Mouse (Mus musculus): ENCODE data around the gene Otud7b. TPM values are rescaled to one million over a fixed set of nuclear protein-coding genes. Genes with fewer than 3 reads are reported as not detected.
"Not testable (repeated sequence)": the region's sequence is repeated elsewhere in the genome, so short reads cannot be mapped to it uniquely, and the experiment has no call there.

Otud7b gene
- total and polyA plus RNA-seq, 2 experiments from 2014 or later: 9.0 to 10.1 TPM

DNA sequence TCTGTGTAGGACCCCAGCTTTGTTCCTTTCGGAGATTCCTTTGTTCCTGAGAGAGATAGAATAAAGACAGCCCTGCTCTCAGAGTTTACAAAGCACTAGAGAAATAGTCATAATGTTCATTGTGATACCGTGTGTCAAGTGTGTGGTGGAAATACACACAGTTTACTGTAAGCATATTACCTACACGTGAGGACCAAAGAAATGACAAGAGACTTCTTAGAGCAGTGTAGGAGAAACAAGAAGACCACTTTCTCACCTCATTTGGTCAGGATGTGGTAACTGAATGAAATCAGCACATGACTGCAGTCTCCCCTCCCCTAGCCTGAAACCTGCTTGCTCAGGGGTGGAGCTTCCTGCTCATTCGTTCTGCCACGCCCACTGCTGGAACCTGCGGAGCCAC, 93.9 kb downstream of the Otud7b start:
- Histone ChIP-seq H3K4me2 (ENCODE audit: low read depth, low read length) (peak overlapping the region; percentile 66), H3K4me3 (ENCODE audit: low read length) (peak overlapping the region; percentile 55)
- peak; percentile 50; the same call in 1 of the 2 replicates for ATAC-seq

GRCm38 (mm10) chr3:96198601-96199251, 94.4 kb downstream of the Otud7b start:
- WGBS: 41% methylated on average over 6 of the region's 8 CpGs
- H3K9ac ChIP-seq (replicated peaks; ENCODE audit: low read length); DNase-seq (ENCODE audit: low spot score); H3K27ac ChIP-seq; ATAC-seq; H3K4me1 ChIP-seq (ENCODE audit: insufficient read depth, low read length); H3K4me3 ChIP-seq (ENCODE audit: low read length); H3K36me3 ChIP-seq (ENCODE audit: insufficient read depth, low read length); H3K27me3 ChIP-seq (ENCODE audit: insufficient read depth, low read length); H3K4me2 ChIP-seq (ENCODE audit: low read depth, low read length); H3K9me3 ChIP-seq (ENCODE audit: low read length): not testable (repeated sequence)

More for the DNA sequence above, 93.9 kb downstream of the Otud7b start:
- Histone ChIP-seq H3K4me1 (ENCODE audit: insufficient read depth, low read length) (0 out of 2 replicates have a peak, but pooled peaks cover 8% of the 10 kb centered on the region), H3K36me3 (ENCODE audit: insufficient read depth, low read length) (peaks cover 8% of the 10 kb centered on the region; the same call in 1 of the 2 replicates), H3K27ac (peak overlapping the region; percentile 22; the same call in 1 of the 2 replicates), H3K9me3 (ENCODE audit: low read length) (no peaks in the 10 kb centered on the region), H3K27me3 (ENCODE audit: insufficient read depth, low read length) (no peaks in the 10 kb centered on the region), H3K9ac (replicated peaks; ENCODE audit: low read length) (peak overlapping the region; percentile 73; the same call in 1 of the 2 replicates)
- peak; percentile 29 for DNase-seq (ENCODE audit: low spot score)
- 14% methylated on average over 6 of the region's 6 CpGs for WGBS
- no peak for TF ChIP-seq CTCF (IDR thresholded peaks at IDR 0.05; ENCODE audit: low read depth)

- 66% methylated on average over 2 of the region's 2 CpGs for WGBS
- no peaks in the 10 kb centered on the region for H3K9me3 ChIP-seq (ENCODE audit: low read length)
- ATAC-seq (no peak), DNase-seq (ENCODE audit: low spot score) (no peak)
- no peak overlapping the region for H3K4me3 ChIP-seq (ENCODE audit: low read length)
- H3K4me1 ChIP-seq (ENCODE audit: insufficient read depth, low read length): 0 out of 2 replicates have a peak, but pooled peaks cover 8% of the 10 kb centered on the region
- no peak overlapping the region for H3K4me2 ChIP-seq (ENCODE audit: low read depth, low read length)
- H3K27ac ChIP-seq: no peak overlapping the region
- H3K9ac ChIP-seq (replicated peaks; ENCODE audit: low read length): no peak overlapping the region
- H3K27me3 ChIP-seq (ENCODE audit: insufficient read depth, low read length): no peaks in the 10 kb centered on the region
- no peaks in the 10 kb centered on the region; the same call in 1 of the 2 replicates for H3K36me3 ChIP-seq (ENCODE audit: insufficient read depth, low read length)
- TF ChIP-seq CTCF (IDR thresholded peaks at IDR 0.05; ENCODE audit: low read depth): no peak
These were observed 95.4 kb downstream of the Otud7b start for GRCm38 (mm10) chr3:96199731-96200130.

DNA sequence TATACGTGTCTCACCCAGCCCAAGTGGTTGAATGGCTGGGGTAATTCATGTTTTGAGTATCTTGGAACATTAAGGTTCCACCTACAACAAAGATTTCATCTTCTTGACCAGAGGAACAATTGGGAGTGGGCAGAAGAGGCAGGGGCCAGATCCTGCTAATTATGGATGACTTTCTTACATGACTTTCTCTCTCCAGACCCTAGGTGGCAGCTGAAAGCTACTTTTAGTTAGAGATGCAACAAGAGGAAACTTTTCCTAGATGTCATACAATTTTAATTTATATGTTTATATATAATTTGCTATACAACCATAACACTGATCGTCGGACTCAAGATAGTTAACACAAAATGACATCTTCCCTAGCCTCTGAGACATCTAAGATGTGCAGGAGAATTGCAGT, 103.5 kb downstream of the Otud7b start:
- no peaks in the 10 kb centered on the region for H3K4me1 ChIP-seq (ENCODE audit: insufficient read depth, low read length)
- peak; percentile 32 for DNase-seq (ENCODE audit: low spot score)
- TF ChIP-seq CTCF (IDR thresholded peaks at IDR 0.05; ENCODE audit: low read depth): peak; percentile 46
- ATAC-seq: no peak
- H3K4me2 ChIP-seq (ENCODE audit: low read depth, low read length): no peak overlapping the region
- H3K27ac ChIP-seq: no peak overlapping the region
- H3K27me3 ChIP-seq (ENCODE audit: insufficient read depth, low read length): no peaks in the 10 kb centered on the region
- 80% methylated on average over 3 of the region's 3 CpGs for WGBS
- no peak overlapping the region for H3K9ac ChIP-seq (replicated peaks; ENCODE audit: low read length)
- no peaks in the 10 kb centered on the region for H3K9me3 ChIP-seq (ENCODE audit: low read length)
- H3K36me3 ChIP-seq (ENCODE audit: insufficient read depth, low read length): no peaks in the 10 kb centered on the region
- no peak overlapping the region for H3K4me3 ChIP-seq (ENCODE audit: low read length)

DNA sequence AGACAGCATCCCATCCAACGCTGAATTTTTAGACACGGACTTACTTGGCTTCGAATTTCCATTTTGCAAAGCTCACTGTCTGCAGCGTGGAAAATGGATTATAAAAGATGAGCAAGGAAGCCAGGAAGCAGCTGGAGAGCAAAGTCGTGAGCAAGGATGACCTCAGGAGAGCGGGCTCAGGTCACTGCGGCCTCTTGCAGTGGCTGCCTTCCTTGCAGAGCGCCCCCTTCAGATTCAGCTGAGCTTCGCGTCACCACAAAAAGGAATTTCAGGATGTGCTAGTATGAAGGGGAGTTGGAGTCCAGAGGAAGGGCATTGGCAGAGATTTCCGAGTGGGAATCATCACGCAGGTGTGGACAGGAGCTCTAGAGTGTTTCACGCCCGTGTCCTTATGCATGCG, 104.9 kb downstream of the Otud7b start:
- Histone ChIP-seq H3K4me3 (ENCODE audit: low read length) (no peak overlapping the region), H3K9me3 (ENCODE audit: low read length) (no peaks in the 10 kb centered on the region), H3K4me2 (ENCODE audit: low read depth, low read length) (no peak overlapping the region), H3K36me3 (ENCODE audit: insufficient read depth, low read length) (no peaks in the 10 kb centered on the region), H3K9ac (replicated peaks; ENCODE audit: low read length) (no peak overlapping the region), H3K27ac (no peak overlapping the region), H3K27me3 (ENCODE audit: insufficient read depth, low read length) (no peaks in the 10 kb centered on the region), H3K4me1 (ENCODE audit: insufficient read depth, low read length) (no peaks in the 10 kb centered on the region)
- peak; percentile 52 for TF ChIP-seq CTCF (IDR thresholded peaks at IDR 0.05; ENCODE audit: low read depth)
- ATAC-seq (no peak), DNase-seq (ENCODE audit: low spot score) (peak; percentile 25)
- 22% methylated on average over 15 of the region's 15 CpGs for WGBS

Other genes starting within 250 kb of the Otud7b start
- gene Prpf3, start 248.6 kb upstream of the Otud7b start, total RNA-seq (2014; rRNA removed): 2.6 and 7.7 TPM in 2 replicates
- 22.6 and 23.0 TPM in 2 replicates for gene Prpf3, start 248.6 kb upstream of the Otud7b start, polyA plus RNA-seq (2015; fragmentation: Nextera tagmentation; extraction: Ambion mirVana)
- 128 and 145 TPM in 2 replicates for gene Mrps21, start 233.0 kb upstream of the Otud7b start, total RNA-seq (2014; rRNA removed)
- 271 and 273 TPM in 2 replicates for gene Mrps21, start 233.0 kb upstream of the Otud7b start, polyA plus RNA-seq (2015; fragmentation: Nextera tagmentation; extraction: Ambion mirVana)
- gene Ciart, start 222.3 kb upstream of the Otud7b start, total RNA-seq (2014; rRNA removed): 2.5 and 4.3 TPM in 2 replicates
- gene Ciart, start 222.3 kb upstream of the Otud7b start, polyA plus RNA-seq (2015; fragmentation: Nextera tagmentation; extraction: Ambion mirVana): 7.5 and 11.4 TPM in 2 replicates
- gene BC028528, start 212.5 kb upstream of the Otud7b start, total RNA-seq (2014; rRNA removed): 2.6 and 5.5 TPM in 2 replicates
- gene BC028528, start 212.5 kb upstream of the Otud7b start, polyA plus RNA-seq (2015; fragmentation: Nextera tagmentation; extraction: Ambion mirVana): 21.3 and 23.3 TPM in 2 replicates
- gene Aph1a, start 210.6 kb upstream of the Otud7b start, total RNA-seq (2014; rRNA removed): 75.9 and 99.4 TPM in 2 replicates
- gene Aph1a, start 210.6 kb upstream of the Otud7b start, polyA plus RNA-seq (2015; fragmentation: Nextera tagmentation; extraction: Ambion mirVana): 41.1 and 42.2 TPM in 2 replicates
- gene Car14, start 199.8 kb upstream of the Otud7b start, total RNA-seq (2014; rRNA removed): 7.5 and 9.4 TPM in 2 replicates
- 16.7 and 17.8 TPM in 2 replicates for gene Car14, start 199.8 kb upstream of the Otud7b start, polyA plus RNA-seq (2015; fragmentation: Nextera tagmentation; extraction: Ambion mirVana)
- gene Anp32e, start 175.3 kb upstream of the Otud7b start, total RNA-seq (2014; rRNA removed): 26.2 and 27.5 TPM in 2 replicates
- 127 and 128 TPM in 2 replicates for gene Anp32e, start 175.3 kb upstream of the Otud7b start, polyA plus RNA-seq (2015; fragmentation: Nextera tagmentation; extraction: Ambion mirVana)
- gene Plekho1, start 108.5 kb upstream of the Otud7b start, total RNA-seq (2014; rRNA removed): 45.5 and 57.8 TPM in 2 replicates
- 37.9 and 39.0 TPM in 2 replicates for gene Plekho1, start 108.5 kb upstream of the Otud7b start, polyA plus RNA-seq (2015; fragmentation: Nextera tagmentation; extraction: Ambion mirVana)
- gene Vps45, start 46.1 kb upstream of the Otud7b start, total RNA-seq (2014; rRNA removed): 22.1 and 24.9 TPM in 2 replicates
- 59.3 and 61.8 TPM in 2 replicates for gene Vps45, start 46.1 kb upstream of the Otud7b start, polyA plus RNA-seq (2015; fragmentation: Nextera tagmentation; extraction: Ambion mirVana)
- 11.0 and 11.7 TPM in 2 replicates for gene Mtmr11, start 57.5 kb downstream of the Otud7b start, total RNA-seq (2014; rRNA removed)
- gene Mtmr11, start 57.5 kb downstream of the Otud7b start, polyA plus RNA-seq (2015; fragmentation: Nextera tagmentation; extraction: Ambion mirVana): 11.4 and 14.0 TPM in 2 replicates
- gene Sf3b4, start 67.8 kb downstream of the Otud7b start, total RNA-seq (2014; rRNA removed): 67.7 and 94.8 TPM in 2 replicates
- 134 and 144 TPM in 2 replicates for gene Sf3b4, start 67.8 kb downstream of the Otud7b start, polyA plus RNA-seq (2015; fragmentation: Nextera tagmentation; extraction: Ambion mirVana)
- gene Sv2a, start 76.6 kb downstream of the Otud7b start, total RNA-seq (2014; rRNA removed): 133 and 136 TPM in 2 replicates
- 138 and 151 TPM in 2 replicates for gene Sv2a, start 76.6 kb downstream of the Otud7b start, polyA plus RNA-seq (2015; fragmentation: Nextera tagmentation; extraction: Ambion mirVana)
- 40.4 and 42.9 TPM in 2 replicates for gene Bola1, start 115.2 kb downstream of the Otud7b start, total RNA-seq (2014; rRNA removed)
- gene Bola1, start 115.2 kb downstream of the Otud7b start, polyA plus RNA-seq (2015; fragmentation: Nextera tagmentation; extraction: Ambion mirVana): 62.1 and 63.0 TPM in 2 replicates
- gene Hist2h2ab, start 115.3 kb downstream of the Otud7b start, total RNA-seq (2014; rRNA removed): 74.8 and 161 TPM in 2 replicates
- not detected in 2 replicates for gene Hist2h2ab, start 115.3 kb downstream of the Otud7b start, polyA plus RNA-seq (2015; fragmentation: Nextera tagmentation; extraction: Ambion mirVana)
- 718 and 726 TPM in 2 replicates for gene Hist2h2ac, start 116.4 kb downstream of the Otud7b start, total RNA-seq (2014; rRNA removed)
- 3.6 and 3.9 TPM in 2 replicates for gene Hist2h2ac, start 116.4 kb downstream of the Otud7b start, polyA plus RNA-seq (2015; fragmentation: Nextera tagmentation; extraction: Ambion mirVana)
- gene Hist2h2be, start 116.6 kb downstream of the Otud7b start, total RNA-seq (2014; rRNA removed): 10.1 and 15.4 TPM in 2 replicates
- gene Hist2h2be, start 116.6 kb downstream of the Otud7b start, polyA plus RNA-seq (2015; fragmentation: Nextera tagmentation; extraction: Ambion mirVana): 4.0 and 4.1 TPM in 2 replicates
- gene Hist2h3c2, start 134.6 kb downstream of the Otud7b start, total RNA-seq (2014; rRNA removed): 441 and 602 TPM in 2 replicates
- gene Hist2h3c2, start 134.6 kb downstream of the Otud7b start, polyA plus RNA-seq (2015; fragmentation: Nextera tagmentation; extraction: Ambion mirVana): 1.6 and 2.3 TPM in 2 replicates
- gene Hist2h2aa2, start 135.7 kb downstream of the Otud7b start, total RNA-seq (2014; rRNA removed): 1,755 and 2,054 TPM in 2 replicates
- gene Hist2h2aa2, start 135.7 kb downstream of the Otud7b start, polyA plus RNA-seq (2015; fragmentation: Nextera tagmentation; extraction: Ambion mirVana): 52.1 and 62.1 TPM in 2 replicates
- 1,894 and 2,680 TPM in 2 replicates for gene Hist2h2aa1, start 141.0 kb downstream of the Otud7b start, total RNA-seq (2014; rRNA removed)
- gene Hist2h2aa1, start 141.0 kb downstream of the Otud7b start, polyA plus RNA-seq (2015; fragmentation: Nextera tagmentation; extraction: Ambion mirVana): 24.4 and 25.0 TPM in 2 replicates
- gene Hist2h3c1, start 142.2 kb downstream of the Otud7b start, total RNA-seq (2014; rRNA removed): not detected in 2 replicates
- 0.16 TPM in 1 of 2 replicates, not detected in the other for gene Hist2h3c1, start 142.2 kb downstream of the Otud7b start, polyA plus RNA-seq (2015; fragmentation: Nextera tagmentation; extraction: Ambion mirVana)
- 127 and 159 TPM in 2 replicates for gene Hist2h4, start 158.8 kb downstream of the Otud7b start, total RNA-seq (2014; rRNA removed)
- gene Hist2h4, start 158.8 kb downstream of the Otud7b start, polyA plus RNA-seq (2015; fragmentation: Nextera tagmentation; extraction: Ambion mirVana): 10.2 and 10.6 TPM in 2 replicates
- 1,585 and 2,263 TPM in 2 replicates for gene Hist2h3b, start 164.1 kb downstream of the Otud7b start, total RNA-seq (2014; rRNA removed)
- 15.7 and 22.9 TPM in 2 replicates for gene Hist2h3b, start 164.1 kb downstream of the Otud7b start, polyA plus RNA-seq (2015; fragmentation: Nextera tagmentation; extraction: Ambion mirVana)
- gene Hist2h2bb, start 165.2 kb downstream of the Otud7b start, total RNA-seq (2014; rRNA removed): 234 and 397 TPM in 2 replicates
- gene Hist2h2bb, start 165.2 kb downstream of the Otud7b start, polyA plus RNA-seq (2015; fragmentation: Nextera tagmentation; extraction: Ambion mirVana): 1.4 and 2.4 TPM in 2 replicates
- 2.6 and 8.4 TPM in 2 replicates for gene Fcgr1, start 189.4 kb downstream of the Otud7b start, total RNA-seq (2014; rRNA removed)
- 2.1 and 2.4 TPM in 2 replicates for gene Fcgr1, start 189.4 kb downstream of the Otud7b start, polyA plus RNA-seq (2015; fragmentation: Nextera tagmentation; extraction: Ambion mirVana)

Data from hindbrain, postnatal 0 days (tissue).